Mouse (Mus musculus) liver, adult 2 months (tissue): ENCODE measurements at regions not wholly inside any gene's neighbourhood (a gene's known extent, or its start where the extent isn't known, plus 50 kb on each side); places are given as distances from the start of the nearest gene placed in this dataset.

Source experiments
- DNase-seq: peaks from one replicate; pipeline ENCODE4 v3.0.0-alpha.2; 2011; ENCODE audit warnings: low read depth, low spot score; ENCODE audit errors: extremely low read depth
- H3K27ac ChIP-seq: fragments of 200-500 bp; replicated peaks from 2 replicates; pipeline ENCODE4 v1.5.1; 2012; ENCODE audit warnings: low read depth, mild to moderate bottlenecking, control low read depth, inconsistent platforms, low read length; ENCODE audit not compliant: insufficient read depth
- H3K27me3 ChIP-seq: fragments of 200-500 bp; 2 replicates; pipeline ENCODE4 v1.6.1; 2012; ENCODE audit warnings: mild to moderate bottlenecking, moderate library complexity, low read length, inconsistent platforms; ENCODE audit not compliant: control insufficient read depth, insufficient read depth
- H3K36me3 ChIP-seq: fragments of 200-500 bp; 2 replicates; pipeline ENCODE4 v1.6.1; 2012; ENCODE audit warnings: low read length, inconsistent platforms; ENCODE audit not compliant: control insufficient read depth, insufficient read depth
- H3K4me1 ChIP-seq: fragments of 200-500 bp; 2 replicates; pipeline ENCODE4 v1.6.1; 2011; ENCODE audit warnings: low read length; ENCODE audit not compliant: control insufficient read depth, insufficient read depth
- H3K4me3 ChIP-seq: fragments of 200-500 bp; 2 replicates; pipeline ENCODE4 v1.5.1; 2011; ENCODE audit warnings: low read depth, mild to moderate bottlenecking, control low read depth, low read length, moderate library complexity; ENCODE audit not compliant: insufficient read depth
- H3K79me2 ChIP-seq: fragments of 200-500 bp; 2 replicates; pipeline ENCODE4 v1.6.1; 2012; ENCODE audit warnings: inconsistent platforms, mild to moderate bottlenecking, low read length, moderate library complexity; ENCODE audit not compliant: control insufficient read depth, insufficient read depth
- H3K9ac ChIP-seq: fragments of 200-500 bp; 2 replicates; pipeline ENCODE4 v1.6.1; 2012; ENCODE audit warnings: low read depth, mild to moderate bottlenecking, control low read depth, inconsistent platforms, low read length
- CTCF ChIP-seq: fragments of 200-500 bp; IDR thresholded peaks from 2 replicates; pipeline ENCODE4 v1.5.1; 2011; ENCODE audit warnings: low read depth, low read length, control low read depth
- POLR2A ChIP-seq: fragments of 200-500 bp; IDR thresholded peaks from 2 replicates; pipeline ENCODE4 v1.6.1; 2011; ENCODE audit warnings: low read length, control low read depth; ENCODE audit not compliant: insufficient read depth; ENCODE audit errors: extremely low read depth
- WGBS: fragments of 180-500 bp; shearing (Covaris S2); methylation state at CpG from one replicate; pipeline ENCODE4 v1.1.7; 2018; 5-methylcytosine and 5-hydroxymethylcytosine counted together

- no peak overlapping the region for H3K9ac ChIP-seq
- no peak for TF ChIP-seq CTCF
- no peak for TF ChIP-seq POLR2A
- H3K27me3 ChIP-seq, result no peaks in the 10 kb centered on the region
- H3K27ac ChIP-seq, result no peak overlapping the region
- no peaks in the 10 kb centered on the region for H3K79me2 ChIP-seq
- H3K36me3 ChIP-seq, result no peaks in the 10 kb centered on the region
- H3K4me3 ChIP-seq, result no peak overlapping the region
- no peak for DNase-seq
- H3K4me1 ChIP-seq, result no peaks in the 10 kb centered on the region
Observed at GRCm38 (mm10) chr2:50448117-50448516, 151.5 kb upstream of the Mmadhc start.

GRCm38 (mm10) chr2:50445963-50446485, 149.4 kb upstream of the Mmadhc start:
- TF ChIP-seq POLR2A (no peak), CTCF (no peak)
- WGBS, result 70% methylated on average over 2 of the region's 2 CpGs
- H3K27ac ChIP-seq, result no peak overlapping the region
- no peaks in the 10 kb centered on the region for H3K4me1 ChIP-seq
- H3K27me3 ChIP-seq, result no peaks in the 10 kb centered on the region
- no peak overlapping the region for H3K4me3 ChIP-seq
- H3K9ac ChIP-seq, result no peak overlapping the region
- DNase-seq, result no peak
- H3K79me2 ChIP-seq, result no peaks in the 10 kb centered on the region
- H3K36me3 ChIP-seq, result no peaks in the 10 kb centered on the region

- TF ChIP-seq CTCF (no peak), POLR2A (no peak)
- DNase-seq, result no peak
- Histone ChIP-seq H3K27me3 (no peaks in the 10 kb centered on the region), H3K4me3 (no peak overlapping the region), H3K27ac (no peak overlapping the region), H3K79me2 (no peaks in the 10 kb centered on the region), H3K9ac (no peak overlapping the region), H3K4me1 (no peaks in the 10 kb centered on the region), H3K36me3 (no peaks in the 10 kb centered on the region)
Observed at GRCm38 (mm10) chr2:50440333-50440732, 143.7 kb upstream of the Mmadhc start.

GRCm38 (mm10) chr2:50433166-50433565, 136.6 kb upstream of the Mmadhc start:
- H3K4me1 ChIP-seq, result no peaks in the 10 kb centered on the region
- no peaks in the 10 kb centered on the region for H3K27me3 ChIP-seq
- H3K36me3 ChIP-seq, result no peaks in the 10 kb centered on the region
- H3K4me3 ChIP-seq, result no peak overlapping the region
- no peak overlapping the region for H3K9ac ChIP-seq
- H3K27ac ChIP-seq, result no peak overlapping the region
- 88% methylated on average over 4 of the region's 4 CpGs for WGBS
- no peak for DNase-seq
- no peak for TF ChIP-seq POLR2A
- no peak for TF ChIP-seq CTCF
- no peaks in the 10 kb centered on the region for H3K79me2 ChIP-seq

- TF ChIP-seq POLR2A, result no peak
- no peak for TF ChIP-seq CTCF
- no peaks in the 10 kb centered on the region for H3K27me3 ChIP-seq
- no peak overlapping the region for H3K27ac ChIP-seq
- no peaks in the 10 kb centered on the region for H3K4me1 ChIP-seq
- H3K9ac ChIP-seq, result no peak overlapping the region
- H3K36me3 ChIP-seq, result no peaks in the 10 kb centered on the region
- no peak for DNase-seq
- H3K4me3 ChIP-seq, result no peak overlapping the region
- WGBS, result 97% methylated on average over 3 of the region's 3 CpGs
- no peaks in the 10 kb centered on the region for H3K79me2 ChIP-seq
Observed at GRCm38 (mm10) chr2:50425151-50425550, 128.6 kb upstream of the Mmadhc start.

- 61% methylated on average over 3 of the region's 3 CpGs for WGBS
- TF ChIP-seq POLR2A (no peak), CTCF (no peak)
Observed at GRCm38 (mm10) chr2:50419648-50420047, 123.0 kb upstream of the Mmadhc start.

More at GRCm38 (mm10) chr2:50419648-50420047, 123.0 kb upstream of the Mmadhc start:
- no peaks in the 10 kb centered on the region for H3K27me3 ChIP-seq
- H3K79me2 ChIP-seq, result no peaks in the 10 kb centered on the region
- no peak for DNase-seq
- no peak overlapping the region for H3K4me3 ChIP-seq
- no peak overlapping the region for H3K9ac ChIP-seq
- H3K4me1 ChIP-seq, result no peaks in the 10 kb centered on the region
- H3K36me3 ChIP-seq, result no peaks in the 10 kb centered on the region
- H3K27ac ChIP-seq, result no peak overlapping the region
